Mouse (Mus musculus) inflammation-experienced regulatory T-cells, adult 6 months (primary cell): ENCODE measurements around the gene Vgll1. TPM values are rescaled to one million over a fixed set of nuclear protein-coding genes. Genes with fewer than 3 reads are reported as not detected.
A peak's percentile ranks its signal among the peaks of the same experiment; 100 is the strongest.

ENCODE experiments used
- ATAC-seq: one replicate; pipeline ENCODE4 v1.8.0; 2017
- polyA plus RNA-seq, 3 experiments: library from polyadenylated mRNA; unstranded; fragments of 100-300 nt; shearing (Covaris generic); gene quantifications; one replicate each; pipeline ENCODE4 v1.2.1; 2017

Gene Vgll1
- under 1 TPM in 1 of 3 experiments, not detected in 2; 0.36 TPM for polyA plus RNA-seq

DNA sequence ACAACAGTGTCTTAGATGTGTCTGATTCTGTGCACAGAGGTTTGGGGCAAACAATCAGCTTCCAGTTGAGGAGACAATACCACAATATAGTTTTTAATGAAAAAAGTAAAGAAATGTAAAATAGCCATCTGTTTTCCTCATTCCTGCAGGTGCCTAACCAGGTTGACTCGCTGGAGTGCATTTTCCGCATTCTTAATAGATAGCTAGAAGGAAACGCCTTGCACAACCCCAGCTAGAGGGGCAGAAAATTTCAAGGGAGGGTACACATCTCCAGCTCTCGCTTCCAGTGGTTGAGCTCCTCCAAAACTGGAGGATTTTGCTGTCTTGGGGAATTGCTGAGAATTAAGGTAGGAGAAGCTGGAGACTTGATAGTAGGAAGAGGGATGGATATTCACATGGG lies at the start of gene Vgll1:
Gene Vgll1 (plus strand): TSS at position 301 of the 400 bp plus-strand sequence.
- no peak for ATAC-seq

DNA sequence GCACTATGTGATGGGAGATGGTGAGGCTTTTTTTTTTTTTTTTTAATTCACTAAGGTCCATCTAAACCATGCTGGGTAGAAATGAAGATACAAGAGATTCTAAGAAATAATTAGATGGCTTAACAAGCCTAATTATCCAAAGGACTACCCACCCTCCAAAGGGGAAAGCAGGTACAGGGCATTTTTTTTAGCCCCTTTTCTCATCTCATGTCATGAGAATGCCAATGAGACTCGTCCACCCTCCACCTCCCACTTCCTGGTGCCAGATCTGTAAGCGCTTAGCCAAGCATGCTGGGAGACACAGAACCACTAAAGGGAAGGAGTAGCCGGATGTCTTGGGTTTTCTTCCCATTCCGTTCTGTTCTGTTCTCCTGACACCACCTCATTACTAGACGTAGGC lies 45.1 kb upstream of the Vgll1 start, which contains the start of gene Brs3:
Gene Brs3 (plus strand): TSS at position 301 of the 400 bp plus-strand sequence.
- ATAC-seq, result no peak

GRCm38 (mm10) chrX:57043869-57044268 lies 44.0 kb upstream of the Vgll1 start:
- no peak for ATAC-seq

- ATAC-seq, result peak; percentile 6
These were observed 35.1 kb upstream of the Vgll1 start for GRCm38 (mm10) chrX:57052848-57053173.

DNA sequence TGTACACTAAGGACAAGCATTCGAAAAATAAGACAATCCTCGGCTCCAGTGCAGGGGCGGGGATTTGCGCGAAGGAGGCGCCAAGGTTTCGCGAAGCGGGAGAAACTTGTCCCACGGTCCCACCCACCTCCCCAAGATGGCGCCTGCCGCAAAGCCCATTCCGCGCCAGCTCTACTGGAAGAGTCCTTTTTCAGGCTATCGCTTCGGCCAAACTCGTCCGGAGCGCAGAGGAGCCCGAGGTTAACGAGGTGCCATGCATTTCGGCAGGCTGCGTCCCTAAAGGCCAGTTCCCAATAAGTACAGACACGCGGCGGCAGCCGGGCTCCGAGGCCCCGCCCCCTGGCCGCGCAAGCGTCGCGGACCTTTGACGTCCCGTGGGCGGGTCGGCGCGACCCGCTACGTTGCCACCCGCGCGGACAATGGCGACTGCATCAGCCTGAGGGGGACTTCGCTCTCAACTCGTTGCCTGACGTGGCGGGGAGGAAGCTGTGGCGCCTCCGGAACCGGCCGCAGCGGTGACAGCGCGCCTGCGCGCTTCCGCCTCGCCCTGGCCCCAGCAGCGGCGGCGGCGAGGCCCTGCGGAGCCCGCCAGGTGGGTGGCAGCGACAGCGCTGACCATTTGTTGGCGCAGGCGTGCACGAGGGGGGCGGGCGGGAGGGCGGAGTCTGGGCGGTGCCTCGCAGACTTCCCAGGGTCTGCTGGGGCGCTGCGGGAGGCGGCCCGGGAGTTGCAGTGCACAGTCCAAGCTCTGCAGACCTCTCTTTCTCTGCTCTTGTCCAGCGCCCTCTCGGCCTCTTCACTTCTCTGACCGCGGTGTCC lies 34.5 kb upstream of the Vgll1 start, which contains the start of gene Htatsf1:
Gene Htatsf1 (plus strand): TSS at position 410 of the 819 bp plus-strand sequence.
- ATAC-seq, result peak; percentile 83

DNA sequence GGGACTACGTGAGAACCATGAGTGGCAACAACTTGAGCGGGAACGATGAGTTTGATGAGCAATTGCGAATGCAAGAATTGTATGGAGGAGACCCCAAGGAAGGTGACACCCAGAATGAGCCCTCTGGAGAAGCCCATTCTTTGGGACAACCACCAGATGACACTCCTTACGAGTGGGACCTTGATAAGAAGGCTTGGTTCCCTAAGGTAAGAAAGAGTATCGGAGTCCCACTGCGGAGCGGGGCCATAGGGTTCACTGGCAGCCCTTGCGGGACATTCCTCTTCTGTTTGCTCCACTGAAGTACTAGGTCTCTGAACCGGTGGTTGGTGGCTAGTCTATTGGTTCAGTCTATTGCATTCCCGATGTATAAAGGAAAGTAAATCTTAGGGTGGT lies 33.9 kb upstream of the Vgll1 start:
- ATAC-seq, result no peak

DNA sequence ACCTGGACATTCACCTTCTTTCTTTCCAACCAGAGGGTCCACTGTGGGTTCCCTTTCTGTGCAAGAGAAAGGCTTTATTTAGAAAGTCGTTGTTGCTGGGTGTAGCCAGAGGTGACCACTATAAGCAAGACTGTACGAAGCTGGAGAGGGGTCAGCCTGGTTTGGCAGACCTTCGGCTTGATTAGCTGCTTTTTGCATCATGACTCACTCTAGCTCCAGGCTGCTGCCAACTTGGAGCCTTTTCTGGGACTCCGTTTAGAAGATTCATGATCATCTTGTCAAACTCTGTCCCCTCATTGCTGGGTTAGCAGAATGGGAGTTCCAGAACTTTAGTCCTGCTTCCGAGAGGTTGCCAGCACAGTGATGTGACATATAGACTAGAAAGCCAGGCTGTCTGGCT lies 6.4 kb upstream of the Vgll1 start:
- ATAC-seq, result no peak

GRCm38 (mm10) chrX:57103415-57103814 lies 15.5 kb downstream of the Vgll1 start:
- ATAC-seq, result no peak

- no peak for ATAC-seq
These were observed 19.1 kb downstream of the Vgll1 start for GRCm38 (mm10) chrX:57106956-57107355.

DNA sequence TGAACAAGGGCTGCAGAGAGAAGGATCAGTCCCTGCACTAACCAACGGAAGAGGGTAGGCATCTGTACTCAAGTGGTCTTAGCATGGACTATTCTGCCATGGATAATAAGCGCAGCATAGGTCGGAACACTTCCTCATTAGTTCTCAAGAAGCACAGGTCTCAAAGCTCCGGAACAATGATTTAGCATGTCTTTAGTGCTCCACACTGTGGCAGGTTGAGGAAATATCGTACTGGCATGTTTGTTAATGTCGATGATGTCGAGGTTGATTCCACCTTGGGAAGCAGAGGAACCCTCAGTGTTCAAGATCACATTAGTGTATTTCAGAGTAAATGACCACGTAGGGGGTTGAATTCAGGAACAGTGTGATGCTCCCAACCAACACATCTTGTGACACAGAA lies 30.2 kb downstream of the Vgll1 start:
- no peak for ATAC-seq

GRCm38 (mm10) chrX:57120768-57121167 lies 32.9 kb downstream of the Vgll1 start:
- no peak for ATAC-seq

- no peak for ATAC-seq
These were observed 42.7 kb downstream of the Vgll1 start for GRCm38 (mm10) chrX:57130633-57131032.

GRCm38 (mm10) chrX:57137627-57138026 lies 49.7 kb downstream of the Vgll1 start:
- ATAC-seq, result peak; percentile 67

- no peak for ATAC-seq
These were observed 65.6 kb downstream of the Vgll1 start for GRCm38 (mm10) chrX:57153520-57153919.

Other genes with a start within 250 kb of the Vgll1 start
- not detected for gene Adgrg4, start 217.9 kb upstream of the Vgll1 start, polyA plus RNA-seq
- not detected for gene Brs3, start 45.0 kb upstream of the Vgll1 start, polyA plus RNA-seq
- 10 to 100 TPM; 27.5 to 29.4 (median 28.9) TPM for gene Htatsf1, start 34.5 kb upstream of the Vgll1 start, polyA plus RNA-seq
- gene Cd40lg, start 124.0 kb downstream of the Vgll1 start, polyA plus RNA-seq, result 10 to 100 TPM; 65.0 to 80.7 (median 69.6) TPM